Mouse (Mus musculus) heart, adult 18-20 months (tissue): ENCODE measurements around the gene Gper1. TPM values are rescaled to one million over a fixed set of nuclear protein-coding genes. Genes with fewer than 3 reads are reported as not detected.
A peak's percentile ranks its signal among the peaks of the same experiment; 100 is the strongest.

Source experiments
- DNase-seq, 2 experiments: peaks; one replicate each; pipeline ENCODE4 v3.0.0; 2021 to 2022; ENCODE audit warnings: mixed read lengths in 1 of 2
- total RNA-seq, 2 experiments: library from RNA; stranded (reverse); gene quantifications; 2 replicates each; pipeline ENCODE4 v1.2.3; 2021

Gper1 gene
- total RNA-seq, 2 experiments from 2014 or later = 1.1 to 1.3 TPM

DNA sequence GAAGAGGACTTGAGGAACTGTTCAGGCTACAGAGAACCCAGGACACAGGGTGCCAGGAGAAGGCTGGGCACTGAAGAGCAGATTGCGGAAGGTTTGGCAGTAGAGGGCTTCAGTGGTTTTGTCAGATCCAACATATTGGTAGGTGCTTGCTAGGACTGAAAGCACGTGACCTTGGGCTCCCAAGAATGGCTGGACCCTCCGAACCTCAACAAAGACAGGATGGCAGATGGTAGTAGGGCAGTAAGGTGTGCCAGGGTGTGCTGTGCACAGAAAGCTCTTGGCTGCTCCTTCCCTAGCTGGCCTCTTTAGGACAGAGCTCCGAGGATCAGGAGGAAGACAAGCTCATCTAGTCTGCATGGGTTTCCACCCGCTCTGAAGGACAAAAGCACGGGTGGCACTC lies 11.8 kb upstream of the Gper1 start:
- no peak for DNase-seq

DNA sequence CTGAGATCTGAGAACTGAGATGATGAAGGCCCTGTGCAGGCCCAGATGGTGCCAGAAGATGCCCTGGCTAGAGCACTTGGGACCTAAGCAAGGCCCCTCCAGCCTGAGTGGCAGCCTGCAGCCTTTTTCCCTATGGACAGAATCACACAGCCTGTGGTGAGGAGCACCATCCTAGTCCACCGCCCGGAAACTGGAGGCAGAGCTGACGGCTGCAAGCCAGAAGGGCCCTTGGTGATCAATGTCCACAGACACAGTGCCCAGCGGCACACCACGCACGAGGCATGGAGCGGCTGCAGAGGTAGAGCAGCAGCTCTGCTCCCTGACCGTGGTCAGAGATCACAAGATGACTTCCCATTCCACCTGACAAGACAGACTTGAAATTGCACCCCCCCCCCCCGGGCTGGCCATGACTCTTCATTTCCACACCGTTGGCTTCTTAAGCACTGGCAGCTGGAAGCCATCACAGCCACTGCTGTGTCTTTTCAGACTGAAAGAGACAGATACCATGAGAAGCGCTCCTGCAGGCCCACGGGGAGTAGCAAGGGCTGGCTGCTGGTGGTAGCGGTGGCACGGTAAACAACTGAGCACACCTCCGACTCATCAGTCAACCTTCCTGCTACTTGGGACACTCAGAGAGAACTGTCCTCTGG lies 11.2 kb upstream of the Gper1 start:
- DNase-seq = no peak

DNA sequence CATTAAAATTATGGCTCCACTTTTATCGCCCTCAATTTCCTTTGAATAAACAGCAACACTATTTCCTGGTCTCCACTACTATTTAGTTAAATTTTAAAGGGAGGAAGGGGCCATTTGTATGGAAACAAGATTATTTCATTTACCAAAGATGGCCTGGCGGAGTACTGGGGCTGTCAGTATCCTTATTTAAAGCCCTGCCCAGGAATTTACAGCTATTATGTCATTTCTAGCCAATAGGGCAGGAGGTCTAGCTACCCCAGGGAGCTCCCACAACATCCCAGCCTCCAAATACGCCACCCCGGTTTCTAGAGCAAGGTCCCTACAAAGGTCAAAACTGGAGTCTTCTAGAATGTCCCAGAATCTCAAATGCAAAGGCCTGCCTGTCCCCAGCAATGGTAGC lies 9.4 kb upstream of the Gper1 start:
- DNase-seq = no peak

DNA sequence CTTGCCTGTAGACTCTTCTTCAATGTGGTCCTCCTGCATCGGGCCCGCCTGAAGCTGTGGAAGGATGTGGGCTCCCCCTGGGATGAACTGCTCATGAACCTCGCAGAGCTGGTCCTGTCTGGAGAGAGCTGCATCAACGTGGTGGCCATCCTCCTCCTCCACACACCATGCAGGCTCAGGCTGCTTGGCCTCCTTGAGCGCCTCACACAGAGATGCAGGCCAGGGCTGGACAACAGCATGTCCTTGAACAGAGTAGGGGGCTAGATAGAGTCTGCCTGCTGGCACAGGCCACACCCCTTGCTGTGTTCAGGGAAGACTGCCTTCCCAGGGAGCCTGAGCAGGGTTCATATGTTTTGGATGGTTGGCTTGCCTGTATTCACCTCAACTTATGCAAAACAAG lies 8.0 kb upstream of the Gper1 start:
- DNase-seq = no peak

DNA sequence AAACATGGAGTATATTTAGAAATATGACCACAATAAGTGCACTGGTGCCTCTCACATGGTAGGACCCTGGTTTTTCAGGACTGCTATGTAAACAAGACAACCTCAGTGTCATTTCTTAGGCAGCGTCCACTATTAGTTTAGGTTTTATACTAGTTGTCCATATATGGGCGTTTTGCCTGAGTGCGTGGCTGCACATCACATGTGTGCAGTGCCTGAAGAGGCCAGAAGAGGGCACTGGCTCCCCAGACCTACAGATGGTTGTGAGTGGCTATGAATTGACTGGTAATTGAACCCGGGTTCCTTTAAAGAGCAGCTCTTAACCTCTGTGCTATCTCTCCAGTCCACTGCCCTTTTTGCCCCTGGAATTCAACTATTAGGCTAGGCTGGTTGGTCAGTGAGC lies 6.0 kb upstream of the Gper1 start:
- DNase-seq = no peak

DNA sequence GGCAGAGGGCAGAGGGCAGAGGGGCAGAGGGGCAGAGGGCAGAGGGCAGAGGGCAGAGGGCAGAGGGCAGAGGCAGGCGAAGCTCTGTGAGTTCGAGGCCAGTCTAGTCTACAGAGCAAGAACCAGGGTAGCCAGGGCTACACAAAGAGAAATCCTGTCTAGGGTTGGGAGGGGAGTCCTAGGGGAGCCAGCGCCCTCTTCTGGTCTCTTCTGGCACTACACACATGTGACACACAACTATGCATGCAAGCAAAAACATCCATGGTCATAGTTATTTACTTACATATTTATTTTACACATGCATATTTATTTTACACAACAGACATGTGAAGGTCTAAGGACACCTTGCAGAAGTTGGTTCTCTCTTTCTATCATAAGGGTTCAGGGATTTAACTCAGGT lies 5.5 kb upstream of the Gper1 start:
- DNase-seq = no peak

DNA sequence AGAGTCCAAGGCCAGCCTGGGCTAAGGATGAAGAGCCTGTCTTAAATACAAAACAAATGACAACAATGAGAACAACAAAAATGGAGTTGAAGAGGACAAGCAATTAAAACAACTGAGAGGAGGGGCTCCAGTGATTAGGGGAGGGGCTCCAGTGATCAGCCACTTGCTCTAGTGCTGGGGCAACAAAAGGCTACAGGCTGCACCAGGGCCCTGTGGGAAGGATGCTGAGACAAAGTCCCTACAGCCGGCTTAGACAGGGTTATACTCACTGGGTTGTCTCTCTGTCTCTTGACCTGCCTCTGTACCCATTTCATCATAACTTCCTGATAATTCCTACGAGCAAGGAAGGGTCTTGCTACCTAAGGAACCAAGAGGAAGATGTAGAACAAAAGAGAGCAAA lies 4.8 kb upstream of the Gper1 start:
- DNase-seq = no peak

DNA sequence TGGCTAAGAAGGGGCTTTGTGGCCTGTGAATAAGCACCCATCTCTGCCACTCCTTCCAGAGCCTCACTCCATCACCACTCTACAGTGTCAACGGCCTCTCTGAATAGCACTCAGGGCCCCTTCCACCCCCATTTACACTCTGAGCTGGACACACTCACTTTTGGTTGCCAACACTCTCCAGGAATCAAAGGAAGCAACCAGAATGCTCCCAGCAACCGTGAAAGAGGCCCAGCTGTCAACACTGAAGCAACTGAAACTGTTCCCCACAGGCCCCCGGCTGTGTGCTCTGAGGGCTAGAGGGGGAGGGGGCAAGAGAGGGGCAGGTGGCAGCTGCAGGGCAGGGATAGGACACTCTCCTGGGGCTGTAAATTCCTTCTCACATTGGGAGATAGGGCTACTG lies 4.3 kb upstream of the Gper1 start:
- DNase-seq = no peak

DNA sequence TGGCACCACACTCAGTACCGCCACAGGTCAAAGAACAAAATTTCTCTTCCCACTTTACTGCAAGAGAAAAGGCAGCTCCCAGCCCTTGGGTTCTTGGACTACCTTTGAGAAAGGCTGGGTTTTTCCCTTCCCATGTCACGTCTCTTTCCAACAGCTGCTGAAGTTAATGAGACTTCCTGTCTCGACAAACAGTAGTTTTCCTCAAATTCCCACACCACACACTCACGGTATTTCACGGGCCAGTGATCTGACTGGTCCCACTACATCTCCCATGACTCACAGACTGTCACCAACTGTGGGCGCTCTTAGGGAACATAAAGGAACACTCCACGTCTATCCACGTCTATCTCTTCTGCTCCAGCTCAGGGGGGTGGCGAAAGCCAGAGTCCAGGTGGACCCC lies 2.2 kb downstream of the Gper1 start:
- DNase-seq = no peak

DNA sequence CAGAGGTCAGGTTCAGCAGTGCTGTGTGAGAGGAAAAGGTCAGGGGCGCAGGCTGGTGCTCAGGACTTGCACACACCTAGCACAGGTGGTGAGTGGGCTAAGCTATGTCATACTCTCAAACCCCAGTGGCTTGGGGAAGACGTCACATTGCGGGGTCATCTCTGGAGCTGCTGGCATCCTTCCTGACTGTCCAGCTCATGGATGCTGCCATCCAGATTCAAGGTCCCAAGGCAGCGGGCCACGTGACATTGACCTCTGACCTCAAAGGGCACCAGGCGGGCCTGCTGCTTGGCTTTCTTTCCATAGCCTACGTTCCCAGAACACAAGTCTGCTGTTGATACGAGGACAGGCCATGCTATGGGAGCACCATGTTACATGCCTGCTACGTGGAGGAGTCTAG lies 4.0 kb downstream of the Gper1 start:
- no peak for DNase-seq

DNA sequence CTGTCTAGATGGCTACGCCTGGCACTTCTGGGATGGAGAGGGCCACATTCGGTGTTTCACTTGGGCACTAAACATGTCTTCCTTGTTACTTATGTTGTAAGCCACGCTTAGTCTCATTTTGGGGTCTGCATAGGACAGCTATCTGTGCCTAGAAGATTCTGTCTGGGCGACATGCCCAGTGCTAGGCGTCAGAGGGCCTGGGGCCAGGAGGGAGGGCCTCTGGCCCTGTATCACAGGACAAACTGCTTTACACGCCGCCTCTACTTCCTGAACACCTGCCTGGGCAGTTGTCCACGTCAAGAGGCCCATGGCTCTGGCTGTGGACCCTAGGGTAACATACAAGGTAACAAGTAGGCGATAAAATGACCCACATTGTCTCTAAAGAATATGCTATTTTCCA lies 5.0 kb downstream of the Gper1 start:
- DNase-seq = peak; percentile 57 to 66

DNA sequence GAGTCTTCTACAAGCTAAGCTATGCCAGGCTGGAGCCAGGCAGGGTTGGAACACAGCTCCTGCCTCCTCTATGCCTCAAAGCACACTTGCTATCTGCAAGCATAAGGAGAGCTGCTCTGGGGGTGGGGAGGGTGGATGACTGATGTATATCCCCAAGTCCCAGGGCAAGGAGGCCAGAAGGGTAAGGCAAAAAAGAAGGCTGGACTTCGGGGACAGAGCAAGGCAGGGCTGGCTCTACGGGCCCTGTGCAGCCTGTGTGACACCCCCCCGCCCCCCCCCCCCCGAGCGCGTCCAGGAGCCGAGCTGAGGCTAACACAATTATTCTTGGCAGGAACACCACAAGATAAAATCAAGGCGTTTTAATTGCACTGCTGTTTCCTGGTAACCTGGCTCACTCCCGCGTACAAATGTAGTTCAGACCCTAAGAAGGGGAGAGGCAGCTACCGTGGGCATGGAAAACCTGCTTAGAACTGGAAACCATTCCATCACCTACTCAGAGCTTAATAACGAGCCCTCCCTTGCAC lies 6.9 kb downstream of the Gper1 start:
- DNase-seq = no peak

DNA sequence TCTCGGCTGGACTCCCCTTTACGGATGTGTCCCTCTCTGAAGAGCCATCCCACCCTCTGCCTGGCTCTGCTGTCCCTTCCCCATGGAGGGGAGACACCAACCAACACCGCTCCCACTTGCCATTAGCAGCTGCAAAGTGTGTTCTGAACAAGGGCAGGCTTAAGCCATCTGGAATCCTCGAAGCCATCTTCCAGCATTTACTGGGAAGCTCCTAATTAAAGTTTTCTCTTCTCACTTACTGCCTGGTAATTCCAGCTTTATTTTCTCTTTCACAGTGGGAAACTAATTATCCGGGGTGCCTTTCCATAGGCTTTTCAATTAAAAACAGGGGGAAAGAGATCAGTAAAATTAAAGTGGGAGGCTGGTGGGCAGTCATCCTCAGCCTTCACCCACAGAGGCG lies 9.4 kb downstream of the Gper1 start:
- DNase-seq = no peak

DNA sequence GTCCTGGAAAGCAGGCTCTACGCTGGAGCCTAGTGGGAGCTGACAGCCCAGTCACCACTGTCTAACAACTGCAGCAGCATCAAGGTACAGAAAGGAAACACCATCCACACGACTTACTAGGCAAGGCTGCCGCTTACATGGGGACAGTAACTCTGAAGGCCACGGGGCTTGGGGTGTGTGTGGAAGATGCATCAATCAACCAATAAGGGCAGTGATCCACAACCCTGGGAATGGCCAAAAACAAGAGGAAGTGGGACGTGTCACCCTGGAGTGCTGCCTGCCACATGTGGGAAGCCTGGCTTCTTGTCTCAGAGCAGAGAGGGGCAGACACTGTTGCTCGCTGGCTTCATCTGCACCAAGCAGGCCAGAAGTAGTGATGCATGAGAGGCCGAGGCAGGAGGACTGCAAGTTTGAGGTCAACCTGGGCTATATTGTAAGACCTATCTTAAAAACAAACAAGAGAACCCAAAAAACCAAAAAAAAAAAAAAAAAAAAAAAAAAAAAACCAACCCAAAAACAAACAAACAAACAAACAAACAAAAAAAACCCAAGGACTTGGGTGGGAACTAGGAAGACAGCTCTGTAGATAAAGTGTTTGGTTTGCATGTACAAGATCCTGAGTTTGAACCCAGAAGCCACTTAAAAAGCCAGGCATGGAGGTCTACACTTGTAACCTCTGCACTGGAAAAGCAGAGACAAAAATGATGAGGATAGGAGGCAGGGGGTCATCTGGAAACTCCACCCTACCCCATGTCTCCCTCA lies 10.0 kb downstream of the Gper1 start:
- DNase-seq = no peak

DNA sequence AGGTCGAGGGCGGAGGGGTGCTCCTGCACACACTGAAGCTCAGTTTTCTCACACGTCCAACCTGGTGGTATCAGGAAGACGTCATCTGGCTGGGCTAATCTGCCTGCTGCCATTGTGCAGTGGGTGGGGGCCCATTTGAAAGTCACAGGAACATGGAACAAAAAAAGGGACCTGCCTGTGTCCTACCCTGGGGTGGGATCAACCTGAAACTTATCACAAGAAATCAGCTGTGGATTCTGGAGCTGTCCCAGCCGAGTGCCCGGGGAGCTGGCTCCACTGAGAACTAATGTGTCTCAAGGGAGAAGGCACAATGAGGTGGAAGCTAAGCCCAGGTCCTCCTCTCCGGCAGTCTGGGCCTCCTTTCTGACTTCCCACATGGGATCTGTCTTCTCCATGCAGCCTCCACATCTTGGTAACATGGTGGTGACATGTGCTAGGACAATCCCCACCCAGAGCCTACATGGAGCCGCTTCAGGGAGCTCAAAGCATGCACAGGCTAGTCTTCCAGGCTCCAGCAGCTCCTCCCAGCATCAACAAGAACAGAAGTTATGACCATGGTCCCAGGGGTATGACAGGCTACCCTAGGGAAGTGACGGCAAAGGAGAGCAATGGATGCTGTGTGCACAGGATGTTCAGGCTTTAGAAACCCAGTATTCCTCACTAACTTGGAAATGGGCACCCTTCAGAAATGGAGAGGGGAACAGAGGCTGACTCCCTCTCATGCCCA lies 11.1 kb downstream of the Gper1 start:
- peak in 1 of 2 experiments; percentile 55 for DNase-seq

DNA sequence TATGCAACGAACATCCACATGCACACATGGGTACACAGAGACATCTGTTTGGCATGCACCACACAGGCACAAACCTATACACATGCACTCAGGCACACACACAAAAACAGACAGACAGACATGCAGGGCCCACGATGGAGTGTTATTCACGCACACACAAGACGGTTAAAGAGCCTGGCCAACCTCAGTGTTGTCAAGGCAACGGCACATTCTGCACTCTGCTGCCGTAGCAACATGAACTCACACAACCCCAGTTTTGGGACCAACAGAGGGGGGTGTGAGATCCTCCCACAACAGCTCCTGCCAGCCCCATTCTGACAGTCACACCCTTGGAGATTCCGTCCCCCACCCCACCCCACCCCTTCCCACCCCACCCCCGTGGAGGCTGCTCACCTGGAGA lies 12.0 kb downstream of the Gper1 start:
- no peak for DNase-seq

DNA sequence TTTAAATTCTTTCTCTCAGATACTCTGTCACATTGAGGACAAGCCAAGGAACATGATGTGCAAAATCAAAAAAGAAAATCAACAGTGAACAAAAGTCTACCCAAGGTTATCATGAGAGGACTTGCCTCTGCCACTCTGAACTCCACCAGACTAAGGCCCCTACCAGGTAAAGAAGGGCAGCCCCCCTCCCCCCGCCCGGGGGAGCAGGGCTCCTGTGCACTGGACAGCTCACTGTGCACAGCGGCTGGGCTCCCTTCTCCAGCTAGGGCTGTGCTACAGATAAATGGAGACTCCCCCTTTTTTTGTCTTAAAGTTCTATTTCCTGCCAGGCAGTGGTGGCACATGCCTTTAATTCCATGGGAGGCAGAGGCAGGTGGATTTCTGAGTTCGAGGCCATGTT lies 14.8 kb downstream of the Gper1 start:
- no peak for DNase-seq

DNA sequence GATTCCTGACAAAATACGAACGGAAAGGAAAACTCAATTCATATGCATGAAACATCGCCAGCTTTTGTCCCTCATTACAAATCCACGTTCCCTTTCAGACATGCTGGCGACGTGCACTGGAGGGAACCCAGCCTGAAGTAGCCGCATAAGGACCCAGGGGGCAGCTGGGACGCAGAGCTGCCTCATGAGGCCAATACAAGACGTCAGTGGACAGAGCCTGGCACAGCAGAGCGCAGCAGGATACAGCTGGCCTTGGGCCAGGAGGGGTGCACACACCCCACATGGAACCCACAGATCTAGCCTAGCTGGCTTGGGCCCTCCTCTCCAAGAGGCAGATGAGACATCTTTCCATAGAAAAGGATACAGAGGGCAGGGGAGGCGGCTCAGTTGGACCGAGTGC lies 15.5 kb downstream of the Gper1 start:
- DNase-seq = no peak

DNA sequence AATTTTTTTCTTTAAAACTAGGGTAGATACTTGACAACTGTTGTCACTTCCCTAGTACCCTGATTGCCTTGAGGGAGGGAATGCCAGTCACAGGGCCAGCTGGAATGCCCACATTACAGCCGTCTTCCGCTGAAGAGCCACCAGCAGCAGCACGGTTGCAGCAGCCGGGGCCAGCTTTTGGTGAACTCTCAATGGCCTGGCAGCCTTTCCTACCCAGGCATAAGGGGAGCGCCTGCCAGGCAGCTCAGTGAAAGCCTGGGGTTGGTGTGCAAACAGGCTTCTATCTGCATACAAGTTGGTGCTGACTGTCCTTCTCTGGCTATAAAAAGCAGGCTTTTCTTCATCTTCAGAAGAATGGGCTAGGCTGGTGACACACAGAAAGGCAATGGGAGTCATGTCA lies 17.5 kb downstream of the Gper1 start:
- peak; percentile 43 to 64 for DNase-seq

DNA sequence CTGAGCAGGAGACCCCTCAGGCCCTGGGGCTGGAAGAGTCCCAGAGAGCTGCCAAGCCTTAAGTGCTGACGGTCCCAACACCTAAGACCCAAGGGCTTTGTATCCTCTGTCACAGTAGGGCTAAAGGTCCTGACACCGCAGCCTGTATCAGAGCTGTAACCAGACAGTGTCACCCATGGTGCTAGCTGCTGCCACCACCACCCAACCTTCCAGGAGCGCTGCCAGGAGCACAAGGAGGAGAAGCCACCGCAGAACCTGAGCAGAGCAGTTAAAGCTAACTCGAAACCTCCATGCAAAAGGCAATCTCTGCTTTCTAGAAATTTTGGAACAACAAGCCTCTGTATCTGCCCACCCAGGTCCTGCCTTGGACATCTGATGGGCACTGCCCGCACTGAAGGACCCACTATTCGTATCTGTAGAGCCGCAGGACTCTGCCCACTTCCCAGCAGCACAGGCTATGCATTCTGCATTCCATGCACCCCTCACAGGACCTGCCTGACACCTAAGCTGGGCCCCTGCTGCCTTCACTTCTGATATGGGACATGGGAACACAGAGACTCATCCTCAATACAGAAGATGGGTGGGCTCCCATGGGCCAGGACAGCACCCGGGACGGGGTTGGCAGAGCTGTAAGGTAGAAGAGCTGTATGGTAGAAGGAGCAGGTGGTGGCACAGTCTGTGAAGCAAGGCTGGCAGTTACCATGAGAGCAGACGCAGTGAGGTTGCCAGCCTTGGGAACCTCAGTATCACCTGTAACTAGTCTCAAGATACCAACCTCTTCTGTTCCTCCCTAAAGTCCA lies 18.2 kb downstream of the Gper1 start:
- no peak for DNase-seq

DNA sequence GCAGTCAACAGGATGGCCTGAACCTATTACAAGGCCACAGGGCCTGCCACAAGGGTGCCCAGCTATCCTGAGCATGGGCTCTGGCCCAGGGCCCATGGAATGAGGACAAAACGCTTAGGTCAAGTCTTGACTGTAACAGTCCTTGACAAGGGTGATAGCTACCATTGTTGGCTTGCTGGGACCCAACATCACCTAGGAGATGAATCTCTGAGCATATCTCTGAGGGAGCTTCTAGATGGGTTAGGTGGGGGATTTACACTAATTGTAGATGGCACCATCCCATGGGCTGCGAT lies 18.7 kb downstream of the Gper1 start:
- no peak for DNase-seq

DNA sequence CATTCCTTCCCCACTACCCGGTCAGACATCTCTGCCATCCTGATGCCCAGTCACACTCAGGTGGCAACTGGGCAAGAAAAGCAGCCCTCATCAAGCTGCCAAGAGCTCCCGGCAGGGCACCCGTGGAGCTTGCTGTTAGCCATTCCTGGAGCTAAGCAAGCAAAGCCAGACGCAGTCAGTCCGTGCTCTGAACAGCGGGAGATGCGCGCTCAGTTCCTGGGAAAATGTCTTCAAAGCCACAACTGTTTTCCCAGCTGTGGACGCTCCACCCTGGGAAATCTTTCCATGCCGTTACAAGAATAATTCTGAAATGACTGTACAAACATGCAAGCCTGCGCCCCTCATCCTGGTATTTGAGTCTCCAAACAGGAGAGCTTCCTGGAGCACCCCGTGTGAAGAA lies 19.5 kb downstream of the Gper1 start:
- no peak for DNase-seq

DNA sequence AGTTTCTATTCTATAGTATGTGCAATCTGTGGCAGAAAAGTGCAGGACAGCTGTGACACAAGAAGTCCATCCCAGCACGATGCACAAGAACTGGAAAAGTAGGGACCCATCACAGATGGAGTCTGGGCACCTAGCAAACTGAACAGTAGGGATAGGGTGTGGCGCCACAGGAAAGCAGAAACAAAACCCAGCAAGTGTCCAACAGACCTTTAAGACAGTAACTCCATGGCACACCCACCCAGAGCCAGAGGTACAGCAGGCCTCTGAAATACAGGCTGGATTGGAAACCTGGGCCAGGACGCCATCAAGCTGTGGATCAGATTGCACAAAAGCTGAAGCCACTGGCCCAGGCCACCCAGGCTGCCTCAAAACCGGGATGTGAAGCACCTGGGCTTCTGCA lies 20.0 kb downstream of the Gper1 start:
- no peak for DNase-seq
